Mouse (Mus musculus) testis, adult 2 months (tissue): ENCODE measurements at regions not wholly inside any gene's neighbourhood (a gene's known extent, or its start where the extent isn't known, plus 50 kb on each side); places are given as distances from the start of the nearest gene placed in this dataset.

Source experiments
- CTCF ChIP-seq: fragments of 200-500 bp; IDR thresholded peaks from 2 replicates; pipeline ENCODE4 v1.5.1; 2012; ENCODE audit warnings: low read depth, mild to moderate bottlenecking, inconsistent platforms, low read length, moderate library complexity; ENCODE audit not compliant: control insufficient read depth, insufficient read depth, insufficient replicate concordance
- POLR2A ChIP-seq: fragments of 200-500 bp; IDR thresholded peaks from 2 replicates; pipeline ENCODE4 v1.6.1; 2012; ENCODE audit warnings: low read depth, mild to moderate bottlenecking, inconsistent platforms, low read length, moderate library complexity; ENCODE audit not compliant: control insufficient read depth

- TF ChIP-seq POLR2A (no peak), CTCF (no peak)
These were observed 69.0 kb upstream of the Wdr26 start for GRCm38 (mm10) chr1:181280826-181281225.
